Mouse (Mus musculus): Measurements from ENCODE around the gene Caskin1.

GRCm38 (mm10) chr17:24514270-24515257 is 26.2 kb downstream of the Caskin1 start:
- TF ChIP-seq EP300 (optimal IDR thresholded peaks at IDR 0.05), result no peak
- no peak for TF ChIP-seq CTCF (IDR thresholded peaks at IDR 0.05; ENCODE audit: low read depth)

Measured in stomach, postnatal 0 days (tissue).